Mouse (Mus musculus): ENCODE results near the gene Gcnt1. TPM values are rescaled to one million over a fixed set of nuclear protein-coding genes. Genes with fewer than 3 reads are reported as not detected.

Gene Gcnt1
- total and polyA plus RNA-seq, 3 experiments = 1.1 to 12.1 (median 10.8) TPM

DNA sequence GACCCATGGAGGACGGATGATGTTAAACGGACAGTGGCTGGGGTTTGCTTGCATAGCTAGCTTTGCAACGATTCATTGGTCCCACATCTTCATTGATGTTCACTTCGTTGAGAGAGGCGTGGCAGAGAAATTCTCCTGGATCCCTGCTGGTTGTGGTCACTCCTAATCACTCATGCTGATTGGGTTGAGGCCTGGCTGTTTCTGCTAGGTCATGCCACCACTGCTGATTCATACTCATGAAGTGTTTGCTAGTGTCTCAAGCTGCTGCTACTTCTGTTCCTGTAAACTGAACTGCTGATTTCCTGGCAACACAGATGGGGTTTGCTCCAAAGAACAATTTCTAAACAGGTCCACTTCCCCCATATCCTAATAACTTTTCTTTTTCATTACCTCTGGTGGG, 34.2 kb upstream of the Gcnt1 start:
- Histone ChIP-seq H3K79me2 (replicated peaks; ENCODE audit: control insufficient read depth, insufficient read depth, low read length) (no peaks in the 10 kb centered on the region), H3K27me3 (ENCODE audit: control insufficient read depth, insufficient read depth, low read length) (no peaks in the 10 kb centered on the region), H3K4me3 (no peak overlapping the region), H3K36me3 (ENCODE audit: control insufficient read depth, insufficient read depth, low read length) (no peaks in the 10 kb centered on the region), H3K27ac (no peak overlapping the region), H3K4me1 (ENCODE audit: control insufficient read depth, insufficient read depth, low read length) (no peaks in the 10 kb centered on the region), H3K9ac (ENCODE audit: low read depth, low read length) (no peak overlapping the region)
- TF ChIP-seq CTCF (IDR thresholded peaks at IDR 0.05) = no peak
- TF ChIP-seq EP300 (IDR thresholded peaks at IDR 0.05; ENCODE audit: insufficient read depth, low read depth, low read length) = no peak
- no peak for TF ChIP-seq POLR2A (IDR thresholded peaks at IDR 0.05; ENCODE audit: insufficient read depth, low read depth, low read length)
- no peak for DNase-seq
- 92% methylated on average over 5 of the region's 5 CpGs for WGBS
- intact Hi-C loops (cut with DNase I) = no loop called here

GRCm38 (mm10) chr19:17403175-17403574, 30.5 kb upstream of the Gcnt1 start:
- no peak overlapping the region for H3K4me3 ChIP-seq
- WGBS = 91% methylated on average over 4 of the region's 4 CpGs
- 0 out of 2 replicates have a peak, but pooled peaks cover 1% of the 10 kb centered on the region for H3K4me1 ChIP-seq (ENCODE audit: control insufficient read depth, insufficient read depth, low read length)
- H3K27ac ChIP-seq = no peak overlapping the region
- intact Hi-C loops (cut with DNase I) = no loop called here
- peaks cover 13% of the 10 kb centered on the region for H3K36me3 ChIP-seq (ENCODE audit: control insufficient read depth, insufficient read depth, low read length)
- no peak for DNase-seq
- H3K79me2 ChIP-seq (replicated peaks; ENCODE audit: control insufficient read depth, insufficient read depth, low read length) = no peaks in the 10 kb centered on the region
- TF ChIP-seq CTCF (IDR thresholded peaks at IDR 0.05) = no peak
- no peak for TF ChIP-seq POLR2A (IDR thresholded peaks at IDR 0.05; ENCODE audit: insufficient read depth, low read depth, low read length)
- no peak for TF ChIP-seq EP300 (IDR thresholded peaks at IDR 0.05; ENCODE audit: insufficient read depth, low read depth, low read length)
- H3K9ac ChIP-seq (ENCODE audit: low read depth, low read length) = no peak overlapping the region
- no peaks in the 10 kb centered on the region for H3K27me3 ChIP-seq (ENCODE audit: control insufficient read depth, insufficient read depth, low read length)

DNA sequence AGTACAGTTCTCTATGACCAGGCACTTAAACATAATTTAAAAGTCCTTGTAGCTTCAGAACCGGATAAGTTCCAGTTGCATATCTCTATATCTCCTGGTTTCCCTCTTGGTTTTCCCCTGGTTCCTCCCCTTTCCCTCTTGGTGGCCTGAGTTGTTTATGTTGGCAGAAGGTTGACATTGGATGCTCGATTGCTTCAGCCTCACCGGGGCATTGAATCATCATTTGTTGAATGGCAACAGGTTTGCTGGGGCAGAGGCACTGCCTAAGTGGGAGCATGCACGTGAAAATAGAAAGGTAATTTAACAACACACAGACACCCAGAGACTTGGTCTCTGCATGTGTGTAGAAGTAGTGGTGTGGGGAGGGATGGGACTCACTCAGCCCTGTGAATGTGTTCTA, 27.9 kb upstream of the Gcnt1 start:
- no peaks in the 10 kb centered on the region for H3K79me2 ChIP-seq (replicated peaks; ENCODE audit: control insufficient read depth, insufficient read depth, low read length)
- WGBS = 40% methylated on average over 4 of the region's 4 CpGs
- no peaks in the 10 kb centered on the region for H3K27me3 ChIP-seq (ENCODE audit: control insufficient read depth, insufficient read depth, low read length)
- peaks cover 5% of the 10 kb centered on the region for H3K4me1 ChIP-seq (ENCODE audit: control insufficient read depth, insufficient read depth, low read length)
- TF ChIP-seq CTCF (IDR thresholded peaks at IDR 0.05) = no peak
- TF ChIP-seq POLR2A (IDR thresholded peaks at IDR 0.05; ENCODE audit: insufficient read depth, low read depth, low read length) = no peak
- intact Hi-C loops (cut with DNase I) = no loop called here
- DNase-seq = no peak
- H3K36me3 ChIP-seq (ENCODE audit: control insufficient read depth, insufficient read depth, low read length) = peaks cover 21% of the 10 kb centered on the region
- H3K4me3 ChIP-seq = no peak overlapping the region
- H3K27ac ChIP-seq = no peak overlapping the region
- H3K9ac ChIP-seq (ENCODE audit: low read depth, low read length) = no peak overlapping the region

DNA sequence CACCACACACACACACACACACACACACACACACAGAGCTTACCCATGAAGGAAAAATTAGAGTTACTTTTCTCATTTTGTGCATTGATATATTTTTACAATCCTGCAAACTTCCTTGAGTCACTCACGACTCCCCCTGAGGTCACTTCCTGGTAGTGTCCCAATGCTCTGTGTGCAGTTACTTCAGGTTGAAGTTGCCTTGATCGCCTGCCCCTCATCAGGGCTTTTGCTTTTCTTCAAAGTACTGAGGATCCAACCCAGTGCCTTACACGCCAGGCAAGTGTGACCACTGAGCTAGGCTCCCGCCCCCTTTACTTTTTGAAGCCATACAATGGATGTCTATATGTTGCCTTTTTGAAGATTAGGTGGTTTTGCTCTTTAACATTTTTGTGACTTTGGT, 27.3 kb upstream of the Gcnt1 start:
- peak; percentile 36 for TF ChIP-seq CTCF (IDR thresholded peaks at IDR 0.05)
- TF ChIP-seq POLR2A (IDR thresholded peaks at IDR 0.05; ENCODE audit: insufficient read depth, low read depth, low read length) = no peak
- Histone ChIP-seq H3K4me1 (ENCODE audit: control insufficient read depth, insufficient read depth, low read length) (peaks cover 7% of the 10 kb centered on the region), H3K9ac (ENCODE audit: low read depth, low read length) (no peak overlapping the region), H3K79me2 (replicated peaks; ENCODE audit: control insufficient read depth, insufficient read depth, low read length) (no peaks in the 10 kb centered on the region), H3K4me3 (no peak overlapping the region), H3K27me3 (ENCODE audit: control insufficient read depth, insufficient read depth, low read length) (no peaks in the 10 kb centered on the region), H3K36me3 (ENCODE audit: control insufficient read depth, insufficient read depth, low read length) (peaks cover 23% of the 10 kb centered on the region), H3K27ac (peak overlapping the region; percentile 26; the same call in 1 of the 2 replicates)
- intact Hi-C loops (cut with DNase I) = loop anchor here (10.0 kb wide), 1 partner anchor 435 kb away; the partner anchor contains the start of gene Pcsk5
- DNase-seq = no peak
- WGBS = 71% methylated on average over 4 of the region's 4 CpGs

DNA sequence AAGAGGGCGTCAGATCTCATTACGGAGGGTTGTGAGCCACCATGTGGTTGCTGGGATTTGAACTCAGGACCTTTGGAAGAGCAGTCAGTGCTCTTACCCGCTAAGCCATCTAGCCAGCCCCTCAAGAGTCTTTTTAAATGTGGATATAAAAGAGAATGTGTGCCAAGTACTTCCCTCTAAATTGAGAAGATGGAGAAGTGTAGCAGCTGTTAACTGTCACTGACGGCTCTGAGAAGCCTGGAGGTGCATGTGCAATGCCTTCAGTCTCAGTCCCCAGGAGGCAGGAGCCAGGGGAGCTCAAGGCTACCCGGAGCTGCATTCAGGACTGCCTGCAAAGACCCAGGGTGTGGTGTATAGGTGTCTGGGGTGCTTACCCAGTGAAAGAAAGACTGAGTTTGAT, 25.3 kb upstream of the Gcnt1 start:
- no peak overlapping the region for H3K4me3 ChIP-seq
- no peaks in the 10 kb centered on the region for H3K27me3 ChIP-seq (ENCODE audit: control insufficient read depth, insufficient read depth, low read length)
- 68% methylated on average over 5 of the region's 5 CpGs for WGBS
- peaks cover 8% of the 10 kb centered on the region for H3K4me1 ChIP-seq (ENCODE audit: control insufficient read depth, insufficient read depth, low read length)
- H3K79me2 ChIP-seq (replicated peaks; ENCODE audit: control insufficient read depth, insufficient read depth, low read length) = no peaks in the 10 kb centered on the region
- no peak overlapping the region for H3K9ac ChIP-seq (ENCODE audit: low read depth, low read length)
- peak overlapping the region; percentile 16; the same call in 1 of the 2 replicates for H3K27ac ChIP-seq
- H3K36me3 ChIP-seq (ENCODE audit: control insufficient read depth, insufficient read depth, low read length) = peaks cover 23% of the 10 kb centered on the region
- TF ChIP-seq CTCF (IDR thresholded peaks at IDR 0.05) (0 out of 2 replicates have a peak, but pooled peaks have one; percentile 18), EP300 (IDR thresholded peaks at IDR 0.05; ENCODE audit: insufficient read depth, low read depth, low read length) (no peak), POLR2A (IDR thresholded peaks at IDR 0.05; ENCODE audit: insufficient read depth, low read depth, low read length) (no peak)
- DNase-seq = no peak
- intact Hi-C loops (cut with DNase I) = loop anchor here (10.0 kb wide), 1 partner anchor 437 kb away; the partner anchor contains the start of gene Pcsk5

GRCm38 (mm10) chr19:17396802-17397201, 24.2 kb upstream of the Gcnt1 start:
- TF ChIP-seq POLR2A (IDR thresholded peaks at IDR 0.05; ENCODE audit: insufficient read depth, low read depth, low read length) (no peak), CTCF (IDR thresholded peaks at IDR 0.05) (no peak), EP300 (IDR thresholded peaks at IDR 0.05; ENCODE audit: insufficient read depth, low read depth, low read length) (no peak)
- Histone ChIP-seq H3K36me3 (ENCODE audit: control insufficient read depth, insufficient read depth, low read length) (peaks cover 23% of the 10 kb centered on the region), H3K27ac (peak overlapping the region; percentile 73), H3K9ac (ENCODE audit: low read depth, low read length) (no peak overlapping the region), H3K4me3 (peak overlapping the region; percentile 21; the same call in 1 of the 2 replicates), H3K27me3 (ENCODE audit: control insufficient read depth, insufficient read depth, low read length) (no peaks in the 10 kb centered on the region), H3K4me1 (ENCODE audit: control insufficient read depth, insufficient read depth, low read length) (peaks cover 8% of the 10 kb centered on the region), H3K79me2 (replicated peaks; ENCODE audit: control insufficient read depth, insufficient read depth, low read length) (no peaks in the 10 kb centered on the region)
- DNase-seq = peak in 1 of 2 experiments; percentile 18
- WGBS = 36% methylated on average over 4 of the region's 4 CpGs
- intact Hi-C loops (cut with DNase I) = loop anchor here (10.0 kb wide), 1 partner anchor 438 kb away; the partner anchor contains the start of gene Pcsk5

Measured in heart, adult 2 months (tissue).